Mouse (Mus musculus) adrenal gland, postnatal 14 days (tissue): ENCODE data around the gene Xxylt1. TPM values are rescaled to one million over a fixed set of nuclear protein-coding genes. Genes with fewer than 3 reads are reported as not detected.

Experiments
- DNase-seq: peaks from one replicate; pipeline ENCODE4 v3.0.0; 2021; ENCODE audit warnings: mixed read lengths
- total RNA-seq: library from RNA; stranded (reverse); gene quantifications from 2 replicates; pipeline ENCODE4 v1.2.3, GENCODE M21; 2021

Xxylt1 gene
- total RNA-seq, 1 experiment from 2014 or later, result 10.7 TPM

- DNase-seq, result no peak
These were observed 165.5 kb downstream of the Xxylt1 start for GRCm38 (mm10) chr16:30915611-30916220.

Other genes starting within 250 kb of the Xxylt1 start
- 38.5 and 41.5 TPM in 2 replicates for gene Acap2, start 119.8 kb upstream of the Xxylt1 start, total RNA-seq
- gene Ppp1r2, start 193.8 kb upstream of the Xxylt1 start, total RNA-seq, result 82.3 and 88.3 TPM in 2 replicates
- gene Apod, start 233.4 kb upstream of the Xxylt1 start, total RNA-seq, result 5.8 and 10.8 TPM in 2 replicates